Mouse (Mus musculus) monocyte, adult 5-6 weeks (primary cell): Measurements from ENCODE around the gene Msl2. TPM values are rescaled to one million over a fixed set of nuclear protein-coding genes. Genes with fewer than 3 reads are reported as not detected.

Experiments used
- ATAC-seq: fragments of 153-309, 156-312 bp; replicated peaks from 2 replicates; pipeline ENCODE4 v1.8.0; 2017; ENCODE audit warnings: mild to moderate bottlenecking; ENCODE audit not compliant: low TSS enrichment, insufficient number of reproducible peaks, severe bottlenecking, poor library complexity, low FRiP score
- total RNA-seq: library from RNA; stranded (forward); fragments of 200-1000, 200-491, 200-594 nt; gene quantifications from 3 replicates; pipeline ENCODE4 v1.2.3, GENCODE M21; 2017

Gene Msl2
- total RNA-seq, 1 experiment from 2014 or later, result 52.9 TPM

DNA sequence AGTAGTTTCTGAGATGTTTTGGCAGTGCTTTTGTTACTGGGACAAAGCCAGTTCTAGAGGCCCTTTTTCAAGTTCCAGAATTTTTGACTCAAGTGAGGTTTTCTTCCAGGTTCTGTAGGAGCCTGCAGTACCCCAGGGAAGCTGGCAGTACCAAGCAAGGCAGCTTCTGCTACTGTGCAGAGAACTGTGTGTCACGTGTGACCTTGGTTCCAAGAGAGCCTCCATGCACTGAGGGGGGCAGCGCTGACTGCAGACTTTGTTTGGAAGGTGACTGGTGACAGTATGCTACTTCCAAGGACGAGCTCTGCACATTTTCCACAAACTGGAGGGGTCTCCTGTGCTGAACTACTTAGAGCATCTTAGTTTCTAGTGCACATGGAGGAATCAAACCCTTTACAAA is 33.5 kb downstream of the Msl2 start:
- ATAC-seq, result no peak

DNA sequence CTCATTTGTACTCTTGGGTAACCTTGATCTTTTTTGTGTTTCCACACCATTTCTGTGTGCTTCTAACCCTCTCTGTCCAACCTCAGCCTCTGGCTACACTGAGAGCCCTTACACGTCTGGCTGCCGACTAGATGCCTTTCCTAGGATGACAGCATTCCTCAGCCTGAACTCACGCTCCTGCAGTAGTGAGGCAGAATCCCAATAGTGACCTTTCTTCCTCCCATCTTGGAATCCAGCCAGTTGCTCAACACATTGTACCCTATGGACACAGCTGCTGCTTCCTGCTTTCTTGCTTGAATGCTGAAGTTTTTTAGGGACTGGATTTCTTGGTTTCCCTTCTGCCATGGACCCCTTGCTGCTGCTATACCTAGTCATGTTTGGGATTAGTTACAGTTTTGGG is 36.1 kb downstream of the Msl2 start:
- no peak for ATAC-seq

DNA sequence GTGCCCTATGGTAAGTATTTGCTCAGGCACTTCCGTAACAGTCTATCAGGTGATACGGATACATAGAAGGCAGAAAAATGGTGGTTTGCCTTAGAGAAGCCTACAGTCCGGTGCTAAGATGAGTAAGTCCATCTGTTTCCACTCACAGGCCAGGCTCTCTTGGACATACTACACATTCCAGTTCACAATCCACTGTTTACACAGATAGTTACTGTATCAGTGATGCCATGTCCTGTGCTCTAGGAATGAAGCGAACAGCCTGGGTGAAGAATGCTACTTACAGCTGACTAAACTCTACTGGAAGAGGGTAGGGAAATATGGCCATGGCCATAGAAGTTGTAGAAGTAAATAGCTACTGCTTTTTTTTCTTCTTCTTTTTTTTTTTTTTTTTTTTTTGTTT is 39.4 kb downstream of the Msl2 start:
- ATAC-seq, result no peak

DNA sequence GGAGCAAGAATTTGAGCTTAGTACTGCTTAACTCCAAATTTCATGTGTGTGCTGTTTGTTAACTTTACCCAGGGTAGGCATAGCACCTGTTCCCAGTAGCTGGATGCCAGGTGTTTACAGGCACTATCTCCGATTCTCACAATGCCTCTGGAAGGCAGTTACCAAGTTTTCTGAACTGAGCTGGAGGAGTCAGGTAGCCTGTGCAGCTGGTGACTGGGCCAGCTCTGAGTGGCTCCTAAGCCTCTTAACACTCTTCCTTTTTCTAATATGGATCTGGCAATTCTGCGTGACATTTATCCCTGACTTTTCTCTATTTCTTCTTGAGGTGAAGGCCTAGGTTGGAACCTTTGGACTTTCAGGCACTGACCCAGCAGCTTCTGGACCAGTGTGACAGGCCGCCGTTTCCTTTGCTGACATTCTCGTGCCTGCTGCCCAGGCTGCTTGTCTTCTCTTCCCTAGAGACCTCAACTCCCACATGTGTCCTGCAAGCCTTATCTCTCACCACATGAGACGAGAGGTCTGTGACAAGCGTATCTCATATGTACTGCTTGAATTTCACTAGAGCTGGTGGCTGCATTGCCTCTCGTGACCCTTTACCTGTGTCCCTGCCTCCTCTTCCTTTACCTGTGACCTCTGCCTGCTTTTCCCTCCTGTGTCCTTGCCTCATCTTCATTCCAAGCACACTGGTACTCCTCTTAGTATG is 40.4 kb downstream of the Msl2 start:
- ATAC-seq, result no peak

DNA sequence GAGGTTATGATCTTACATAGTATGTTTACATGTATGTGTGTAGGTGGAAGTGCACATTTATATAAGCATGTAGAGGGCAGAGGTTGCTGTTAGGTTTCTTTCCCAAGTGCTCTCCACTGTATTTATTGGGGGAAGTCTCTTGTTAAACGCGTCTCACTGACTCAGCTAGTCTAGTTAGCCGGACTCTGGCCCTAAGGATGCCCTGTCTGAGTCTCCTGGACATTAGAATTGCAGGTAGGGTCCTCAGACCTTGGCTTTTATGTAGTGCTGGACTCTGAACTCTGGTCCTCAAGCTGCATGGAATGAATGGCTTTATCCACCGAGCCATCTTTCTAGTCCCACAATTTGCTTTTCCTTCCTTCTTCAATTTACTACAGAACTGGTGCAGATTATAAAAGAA is 69.7 kb downstream of the Msl2 start:
- ATAC-seq, result no peak

DNA sequence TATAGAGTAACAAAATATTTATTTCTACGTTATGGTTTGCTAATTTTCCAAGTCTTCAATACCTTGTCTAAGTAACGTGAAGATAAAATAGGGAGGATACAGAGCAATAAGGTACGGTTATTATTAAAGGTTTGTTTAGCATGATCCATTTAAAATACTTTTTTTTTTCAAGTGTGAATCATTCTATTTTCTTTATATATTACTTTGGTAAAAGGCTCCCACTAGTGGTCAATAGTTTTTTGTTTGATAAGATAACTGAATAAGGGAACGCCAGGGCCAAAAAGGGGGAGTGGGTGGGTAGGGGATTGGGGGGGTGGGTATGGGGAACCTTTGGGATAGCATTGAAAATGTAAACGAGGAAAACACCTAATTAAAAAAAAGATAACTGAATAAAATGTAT is 79.0 kb downstream of the Msl2 start:
- no peak for ATAC-seq

Other genes starting within 250 kb of the Msl2 start
- 2.6 to 5.3 TPM (median 3.8 TPM) in 3 replicates for gene Pccb, start 39.2 kb upstream of the Msl2 start, total RNA-seq
- 0.95 to 5.3 TPM (median 1.6 TPM) in 3 replicates for gene Ppp2r3a, start 177.7 kb downstream of the Msl2 start, total RNA-seq